Mouse (Mus musculus) monocyte, adult 5-6 weeks (primary cell): ENCODE measurements around the gene Dhtkd1. TPM values are rescaled to one million over a fixed set of nuclear protein-coding genes. Genes with fewer than 3 reads are reported as not detected.

ENCODE experiments used
- ATAC-seq: fragments of 153-309, 156-312 bp; replicated peaks from 2 replicates; pipeline ENCODE4 v1.8.0; 2017; ENCODE audit warnings: mild to moderate bottlenecking; ENCODE audit not compliant: low TSS enrichment, insufficient number of reproducible peaks, severe bottlenecking, poor library complexity, low FRiP score
- total RNA-seq: library from RNA; stranded (forward); fragments of 200-1000, 200-491, 200-594 nt; gene quantifications from 3 replicates; pipeline ENCODE4 v1.2.3, GENCODE M21; 2017

The Dhtkd1 gene
- total RNA-seq, 1 experiment from 2014 or later = not detected

DNA sequence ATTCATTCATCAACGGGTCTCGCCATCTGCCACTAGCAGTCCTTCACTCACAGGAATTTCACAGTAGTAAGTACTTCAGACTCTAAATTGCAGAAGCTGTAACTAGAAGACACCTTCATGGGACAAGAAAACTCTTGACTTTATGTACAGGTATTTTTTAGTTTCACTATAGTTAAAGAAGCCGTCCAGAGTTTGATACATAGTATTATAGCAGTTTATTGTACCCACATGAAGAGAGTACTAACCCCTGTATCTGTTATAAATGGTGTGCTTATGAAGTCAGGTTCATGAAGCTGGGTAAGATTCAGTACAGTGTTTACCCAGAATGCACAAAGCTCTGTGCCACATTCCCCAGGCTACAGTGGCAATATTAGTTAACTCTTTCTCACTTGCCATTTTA, 79.8 kb downstream of the Dhtkd1 start, which contains the start of gene Gm13199:
Gene Gm13199, minus strand, starts transcription at position 101 of the 400 bp plus-strand sequence.
- ATAC-seq = no peak

DNA sequence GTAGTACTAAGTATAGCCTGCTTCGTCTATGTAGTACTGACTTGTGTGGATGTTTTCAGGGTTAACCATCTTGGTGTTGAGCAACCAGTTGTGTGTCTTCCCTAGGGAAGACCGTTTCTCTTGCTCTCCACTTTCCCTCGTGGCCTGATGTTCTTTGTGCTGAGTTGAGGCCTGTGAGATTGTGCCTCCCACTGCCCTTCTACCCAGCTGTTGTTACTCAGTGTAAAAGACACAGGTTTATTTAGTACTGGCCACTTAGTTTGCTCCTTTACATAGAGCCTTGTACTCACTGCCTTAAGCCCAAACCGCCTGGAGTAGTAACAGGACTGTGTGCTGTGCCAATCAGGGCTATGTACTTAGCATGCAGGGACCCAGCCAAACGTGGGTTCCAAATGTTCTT, 90.7 kb downstream of the Dhtkd1 start:
- ATAC-seq = no peak

DNA sequence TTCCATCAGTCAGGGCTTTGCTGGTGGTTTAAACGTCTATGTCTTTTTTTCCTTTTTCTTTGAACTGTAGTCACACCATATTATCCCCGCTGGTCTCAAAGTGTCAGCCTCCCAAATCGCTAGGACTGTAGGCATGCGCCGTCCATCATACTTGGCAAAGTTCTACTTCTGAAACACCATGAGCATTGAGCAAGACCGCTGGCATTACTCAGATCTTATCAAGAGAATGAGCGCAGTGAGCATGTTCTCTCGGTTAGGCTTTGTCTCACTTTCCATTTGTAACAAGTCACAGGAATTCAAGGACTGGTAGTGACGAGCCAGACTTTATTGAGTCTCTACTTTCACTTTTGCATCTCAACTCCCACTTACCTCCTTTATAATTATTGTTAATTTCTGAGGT, 91.5 kb downstream of the Dhtkd1 start:
- no peak for ATAC-seq

Other genes starting within 250 kb of the Dhtkd1 start
- gene Camk1d, start 228.3 kb downstream of the Dhtkd1 start, total RNA-seq = 24.0 to 36.7 TPM (median 29.4 TPM) in 3 replicates
- gene Nudt5, start 97.8 kb downstream of the Dhtkd1 start, total RNA-seq = 12.9 to 17.9 TPM (median 14.7 TPM) in 3 replicates
- gene Cdc123, start 97.6 kb downstream of the Dhtkd1 start, total RNA-seq = 68.7 to 107 TPM (median 85.6 TPM) in 3 replicates
- gene Gm13199, start 79.9 kb downstream of the Dhtkd1 start, total RNA-seq = not detected in 3 replicates
- gene Sec61a2, start 47.4 kb downstream of the Dhtkd1 start, total RNA-seq = 19.5 to 23.4 TPM (median 20.7 TPM) in 3 replicates
- gene Upf2, start 8.7 kb upstream of the Dhtkd1 start, total RNA-seq = 22.8 to 45.3 TPM (median 26.3 TPM) in 3 replicates
- gene Proser2, start 187.4 kb upstream of the Dhtkd1 start, total RNA-seq = 0.29 TPM in 1 of 3 replicates, not detected in the others